Mouse (Mus musculus): ENCODE data around the gene Ssna1. TPM values are rescaled to one million over a fixed set of nuclear protein-coding genes. Genes with fewer than 3 reads are reported as not detected.

Gene Ssna1
- polyA plus RNA-seq, 1 experiment from 2014 or later, result 222 TPM

GRCm38 (mm10) chr2:25305587-25306359 is 33.5 kb upstream of the Ssna1 start:
- Histone ChIP-seq H3K4me1 (replicated peaks; ENCODE audit: control insufficient read depth, insufficient read depth, low read length) (peaks cover 2% of the 10 kb centered on the region; the same call in 1 of the 2 replicates), H3K9ac (ENCODE audit: low read length) (peak overlapping the region; percentile 58), H3K9me3 (ENCODE audit: control insufficient read depth, low read length) (no peaks in the 10 kb centered on the region), H3K4me3 (ENCODE audit: low read depth, low read length) (peak overlapping the region; percentile 34), H3K4me2 (ENCODE audit: low read depth, low read length, severe bottlenecking) (peak overlapping the region; percentile 90), H3K27me3 (ENCODE audit: control insufficient read depth, insufficient read depth, low read length) (peaks cover 18% of the 10 kb centered on the region), H3K36me3 (ENCODE audit: control insufficient read depth, insufficient read depth, low read length) (no peaks in the 10 kb centered on the region), H3K27ac (ENCODE audit: low read depth, low read length) (no peak overlapping the region)
- no peak for DNase-seq (ENCODE audit: low spot score)
- no peak for ATAC-seq (replicated peaks; ENCODE audit: low FRiP score)
- 48% methylated on average over 14 of the region's 14 CpGs for WGBS

- Histone ChIP-seq H3K27me3 (ENCODE audit: control insufficient read depth, insufficient read depth, low read length) (peaks cover 12% of the 10 kb centered on the region), H3K4me1 (replicated peaks; ENCODE audit: control insufficient read depth, insufficient read depth, low read length) (peaks cover 2% of the 10 kb centered on the region; the same call in 1 of the 2 replicates), H3K9ac (ENCODE audit: low read length) (peak overlapping the region; percentile 58), H3K4me3 (ENCODE audit: low read depth, low read length) (peak overlapping the region; percentile 34), H3K4me2 (ENCODE audit: low read depth, low read length, severe bottlenecking) (peak overlapping the region; percentile 90), H3K27ac (ENCODE audit: low read depth, low read length) (no peak overlapping the region), H3K36me3 (ENCODE audit: control insufficient read depth, insufficient read depth, low read length) (no peaks in the 10 kb centered on the region), H3K9me3 (ENCODE audit: control insufficient read depth, low read length) (no peaks in the 10 kb centered on the region)
- peak; percentile 78 for DNase-seq (ENCODE audit: low spot score)
- ATAC-seq (replicated peaks; ENCODE audit: low FRiP score), result peak; percentile 80
- WGBS, result 3% methylated on average over 45 of the region's 45 CpGs
Measured at GRCm38 (mm10) chr2:25304657-25305541, 32.7 kb upstream of the Ssna1 start.

GRCm38 (mm10) chr2:25303931-25304656 is 31.9 kb upstream of the Ssna1 start:
- Histone ChIP-seq H3K4me1 (replicated peaks; ENCODE audit: control insufficient read depth, insufficient read depth, low read length) (peaks cover 2% of the 10 kb centered on the region; the same call in 1 of the 2 replicates), H3K9me3 (ENCODE audit: control insufficient read depth, low read length) (no peaks in the 10 kb centered on the region), H3K27me3 (ENCODE audit: control insufficient read depth, insufficient read depth, low read length) (peaks cover 8% of the 10 kb centered on the region), H3K27ac (ENCODE audit: low read depth, low read length) (no peak overlapping the region), H3K4me2 (ENCODE audit: low read depth, low read length, severe bottlenecking) (peak overlapping the region; percentile 90), H3K36me3 (ENCODE audit: control insufficient read depth, insufficient read depth, low read length) (no peaks in the 10 kb centered on the region), H3K4me3 (ENCODE audit: low read depth, low read length) (no peak overlapping the region), H3K9ac (ENCODE audit: low read length) (no peak overlapping the region)
- DNase-seq (ENCODE audit: low spot score) (no peak), ATAC-seq (replicated peaks; ENCODE audit: low FRiP score) (no peak)
- 74% methylated on average over 7 of the region's 7 CpGs for WGBS

- no peaks in the 10 kb centered on the region for H3K36me3 ChIP-seq (ENCODE audit: control insufficient read depth, insufficient read depth, low read length)
- H3K4me2 ChIP-seq (ENCODE audit: low read depth, low read length, severe bottlenecking), result no peak overlapping the region
- no peak overlapping the region for H3K9ac ChIP-seq (ENCODE audit: low read length)
- WGBS, result 79% methylated on average over 3 of the region's 3 CpGs
- no peak for ATAC-seq (replicated peaks; ENCODE audit: low FRiP score)
- no peak overlapping the region for H3K27ac ChIP-seq (ENCODE audit: low read depth, low read length)
- H3K4me3 ChIP-seq (ENCODE audit: low read depth, low read length), result no peak overlapping the region
- H3K4me1 ChIP-seq (replicated peaks; ENCODE audit: control insufficient read depth, insufficient read depth, low read length), result peaks cover 2% of the 10 kb centered on the region; the same call in 1 of the 2 replicates
- H3K27me3 ChIP-seq (ENCODE audit: control insufficient read depth, insufficient read depth, low read length), result peaks cover 7% of the 10 kb centered on the region
- H3K9me3 ChIP-seq (ENCODE audit: control insufficient read depth, low read length), result no peaks in the 10 kb centered on the region
- no peak for DNase-seq (ENCODE audit: low spot score)
Measured at GRCm38 (mm10) chr2:25303452-25303851, 31.2 kb upstream of the Ssna1 start.

- ATAC-seq (replicated peaks; ENCODE audit: low FRiP score) (no peak), DNase-seq (ENCODE audit: low spot score) (no peak)
- 86% methylated on average over 10 of the region's 10 CpGs for WGBS
- H3K27ac ChIP-seq (ENCODE audit: low read depth, low read length), result no peak overlapping the region
- H3K9me3 ChIP-seq (ENCODE audit: control insufficient read depth, low read length), result no peaks in the 10 kb centered on the region
- no peak overlapping the region for H3K9ac ChIP-seq (ENCODE audit: low read length)
- peaks cover under 1% of the 10 kb centered on the region for H3K27me3 ChIP-seq (ENCODE audit: control insufficient read depth, insufficient read depth, low read length)
- H3K4me1 ChIP-seq (replicated peaks; ENCODE audit: control insufficient read depth, insufficient read depth, low read length), result no peaks in the 10 kb centered on the region
- H3K36me3 ChIP-seq (ENCODE audit: control insufficient read depth, insufficient read depth, low read length), result no peaks in the 10 kb centered on the region
- H3K4me2 ChIP-seq (ENCODE audit: low read depth, low read length, severe bottlenecking), result no peak overlapping the region
- no peak overlapping the region for H3K4me3 ChIP-seq (ENCODE audit: low read depth, low read length)
Measured at GRCm38 (mm10) chr2:25298046-25298445, 25.8 kb upstream of the Ssna1 start.

- Histone ChIP-seq H3K4me1 (replicated peaks; ENCODE audit: control insufficient read depth, insufficient read depth, low read length) (peaks cover under 1% of the 10 kb centered on the region; the same call in 1 of the 2 replicates), H3K4me2 (ENCODE audit: low read depth, low read length, severe bottlenecking) (no peak overlapping the region), H3K9me3 (ENCODE audit: control insufficient read depth, low read length) (no peaks in the 10 kb centered on the region), H3K27me3 (ENCODE audit: control insufficient read depth, insufficient read depth, low read length) (peaks cover 10% of the 10 kb centered on the region), H3K9ac (ENCODE audit: low read length) (no peak overlapping the region), H3K27ac (ENCODE audit: low read depth, low read length) (no peak overlapping the region), H3K4me3 (ENCODE audit: low read depth, low read length) (no peak overlapping the region), H3K36me3 (ENCODE audit: control insufficient read depth, insufficient read depth, low read length) (no peaks in the 10 kb centered on the region)
- ATAC-seq (replicated peaks; ENCODE audit: low FRiP score), result no peak
- WGBS, result 75% methylated on average over 8 of the region's 8 CpGs
- DNase-seq (ENCODE audit: low spot score), result no peak
Measured at GRCm38 (mm10) chr2:25297093-25297492, 24.9 kb upstream of the Ssna1 start.

- H3K4me1 ChIP-seq (replicated peaks; ENCODE audit: control insufficient read depth, insufficient read depth, low read length), result peaks cover 3% of the 10 kb centered on the region; the same call in 1 of the 2 replicates
- H3K27ac ChIP-seq (ENCODE audit: low read depth, low read length), result no peak overlapping the region
- H3K9me3 ChIP-seq (ENCODE audit: control insufficient read depth, low read length), result no peaks in the 10 kb centered on the region
- DNase-seq (ENCODE audit: low spot score) (no peak), ATAC-seq (replicated peaks; ENCODE audit: low FRiP score) (no peak)
- H3K4me2 ChIP-seq (ENCODE audit: low read depth, low read length, severe bottlenecking), result no peak overlapping the region
- no peaks in the 10 kb centered on the region for H3K36me3 ChIP-seq (ENCODE audit: control insufficient read depth, insufficient read depth, low read length)
- WGBS, result 72% methylated on average over 9 of the region's 9 CpGs
- H3K9ac ChIP-seq (ENCODE audit: low read length), result no peak overlapping the region
- no peak overlapping the region for H3K4me3 ChIP-seq (ENCODE audit: low read depth, low read length)
- peaks cover 44% of the 10 kb centered on the region for H3K27me3 ChIP-seq (ENCODE audit: control insufficient read depth, insufficient read depth, low read length)
Measured at GRCm38 (mm10) chr2:25293706-25294105, 21.5 kb upstream of the Ssna1 start.

GRCm38 (mm10) chr2:25292856-25293255 is 20.6 kb upstream of the Ssna1 start:
- peaks cover 52% of the 10 kb centered on the region for H3K27me3 ChIP-seq (ENCODE audit: control insufficient read depth, insufficient read depth, low read length)
- no peaks in the 10 kb centered on the region for H3K9me3 ChIP-seq (ENCODE audit: control insufficient read depth, low read length)
- no peak overlapping the region for H3K9ac ChIP-seq (ENCODE audit: low read length)
- H3K36me3 ChIP-seq (ENCODE audit: control insufficient read depth, insufficient read depth, low read length), result no peaks in the 10 kb centered on the region
- ATAC-seq (replicated peaks; ENCODE audit: low FRiP score) (no peak), DNase-seq (ENCODE audit: low spot score) (peak; percentile 90)
- WGBS, result 0% methylated on average over 1 of the region's 1 CpGs
- no peak overlapping the region for H3K4me3 ChIP-seq (ENCODE audit: low read depth, low read length)
- H3K4me1 ChIP-seq (replicated peaks; ENCODE audit: control insufficient read depth, insufficient read depth, low read length), result peaks cover 3% of the 10 kb centered on the region; the same call in 1 of the 2 replicates
- no peak overlapping the region for H3K4me2 ChIP-seq (ENCODE audit: low read depth, low read length, severe bottlenecking)
- H3K27ac ChIP-seq (ENCODE audit: low read depth, low read length), result no peak overlapping the region
